Comparison of ENCODE assay signal across 26 mouse cellular contexts in genomic region chr7:80374280-80374679, GRCm38 (mm10). TPM values are rescaled to one million over a fixed set of nuclear protein-coding genes. Genes with fewer than 3 reads are reported as not detected.
DNase-seq lines count a peak whose midpoint lies in the region; ATAC-seq and TF ChIP-seq lines count a peak whose summit lies in the region.
"Had no signal": no experiment of that assay in that cellular context is flagged by ENCODE, and none has a peak within 500 bp of the region (broad histone marks: within the 10 kb centered on the region; RNA-seq: fewer than 3 reads in every experiment).

No protein-coding gene starts in this region.

- no peak for TF ChIP-seq CTCF in thymus, adult 2 months (IDR thresholded peaks at IDR 0.05; ENCODE audit: borderline replicate concordance, control insufficient read depth, extremely low read depth, insufficient read depth, low read length, poor library complexity)

- ATAC-seq in limb, embryonic 15.5 days (ENCODE audit: insufficient number of reproducible peaks, low FRiP score, low TSS enrichment, low read depth), result no peak
- ATAC-seq: forebrain, embryonic 13.5 days; hindbrain, embryonic 16.5 days; liver, embryonic 12.5 days; lung, postnatal 0 days had no signal

- H3K4me2 ChIP-seq in limb, embryonic 15.5 days, result no peak overlapping the region
- H3K4me2 ChIP-seq: embryonic facial prominence, embryonic 15.5 days; forebrain, embryonic 13.5 days; heart, embryonic 11.5 days; limb, embryonic 12.5 days; liver, embryonic 12.5 days had no signal

- no peak overlapping the region for H3K4me3 ChIP-seq in limb, embryonic 15.5 days
- no peak overlapping the region for H3K4me3 ChIP-seq in limb, embryonic 10.5 days
- no peak overlapping the region for H3K4me3 ChIP-seq in thymus, adult 2 months (ENCODE audit: control insufficient read depth, insufficient read depth, low read length)
- H3K4me3 ChIP-seq: embryonic facial prominence, embryonic 10.5 days; embryonic facial prominence, embryonic 15.5 days; forebrain, embryonic 13.5 days; limb, embryonic 12.5 days; liver, embryonic 12.5 days had no signal

- H3K9me3 ChIP-seq in limb, embryonic 15.5 days, result no peaks in the 10 kb centered on the region
- H3K9me3 ChIP-seq in limb, embryonic 10.5 days (replicated peaks), result no peaks in the 10 kb centered on the region
- H3K9me3 ChIP-seq: embryonic facial prominence, embryonic 10.5 days; embryonic facial prominence, embryonic 15.5 days; forebrain, embryonic 13.5 days; limb, embryonic 12.5 days; liver, embryonic 12.5 days had no signal

- H3K27ac ChIP-seq in limb, embryonic 15.5 days, result no peak overlapping the region
- no peak overlapping the region for H3K27ac ChIP-seq in limb, embryonic 10.5 days
- peak overlapping the region; percentile 54 for H3K27ac ChIP-seq in thymus, adult 2 months (ENCODE audit: control insufficient read depth, insufficient read depth, low read length)
- H3K27ac ChIP-seq: embryonic facial prominence, embryonic 10.5 days; embryonic facial prominence, embryonic 15.5 days; forebrain, embryonic 13.5 days; limb, embryonic 12.5 days; liver, embryonic 12.5 days had no signal

- H3K9ac ChIP-seq in limb, embryonic 15.5 days, result peak overlapping the region; percentile 1; the same call in 1 of the 2 replicates
- H3K9ac ChIP-seq: embryonic facial prominence, embryonic 15.5 days; forebrain, embryonic 13.5 days; limb, embryonic 12.5 days; liver, embryonic 12.5 days had no signal

- WGBS in limb, embryonic 15.5 days, result 45% methylated on average over 3 of the region's 3 CpGs
- WGBS in limb, embryonic 10.5 days, result 70% methylated on average over 3 of the region's 3 CpGs
- 36% methylated on average over 3 of the region's 3 CpGs for WGBS in thymus, adult 2 months

- H3K36me3 ChIP-seq in limb, embryonic 15.5 days, result peaks cover 8% of the 10 kb centered on the region; the same call in 1 of the 2 replicates
- peaks cover 4% of the 10 kb centered on the region; the same call in 1 of the 2 replicates for H3K36me3 ChIP-seq in limb, embryonic 10.5 days
- H3K36me3 ChIP-seq in thymus, adult 2 months (ENCODE audit: control insufficient read depth, insufficient read depth, low read length), result no peaks in the 10 kb centered on the region

- no peaks in the 10 kb centered on the region for H3K27me3 ChIP-seq in limb, embryonic 15.5 days
- no peaks in the 10 kb centered on the region for H3K27me3 ChIP-seq in limb, embryonic 10.5 days (ENCODE audit: low read depth, poor library complexity, severe bottlenecking)
- no peaks in the 10 kb centered on the region for H3K27me3 ChIP-seq in thymus, adult 2 months (ENCODE audit: control insufficient read depth, insufficient read depth, low read length)
- H3K27me3 ChIP-seq: embryonic facial prominence, embryonic 15.5 days; forebrain, embryonic 13.5 days; limb, embryonic 12.5 days had no signal

- no peak for TF ChIP-seq POLR2A in thymus, adult 2 months (IDR thresholded peaks at IDR 0.05; ENCODE audit: control insufficient read depth, extremely low read depth, insufficient read depth, low read length, poor library complexity)

- peaks cover 13% of the 10 kb centered on the region for H3K4me1 ChIP-seq in limb, embryonic 15.5 days
- H3K4me1 ChIP-seq in limb, embryonic 10.5 days, result peaks cover 16% of the 10 kb centered on the region
- H3K4me1 ChIP-seq in thymus, adult 2 months (replicated peaks; ENCODE audit: control insufficient read depth, insufficient read depth, low read length), result peaks cover 47% of the 10 kb centered on the region

- DNase-seq in adrenal gland, postnatal 14 days, result peak; percentile 3
- DNase-seq in adrenal gland, adult 8-10 months, result no peak
- DNase-seq in limb, embryonic 10.5 days (ENCODE audit: low spot score), result no peak
- DNase-seq in thymus, adult 2 months, result no peak
- no peak for DNase-seq in thymus, postnatal 4 days
- no peak for DNase-seq in cerebellum, postnatal 25 days
- DNase-seq: adrenal gland, postnatal 36 days; cerebellum, adult 2 months; cerebellum, postnatal 14 days; gastrocnemius, postnatal 14 days; heart, postnatal 14 days; kidney, adult 8-10 months; kidney, postnatal 10 days; layer of hippocampus, postnatal 36 days; lung, adult 18-20 months; lung, postnatal 4 days; right cerebral cortex, adult 18-20 months had no signal

RNA-seq across cellular contexts. Expression of gene Man2a2, which starts 3.1 kb away (rescaled TPM):
- total RNA-seq in adrenal gland, postnatal 14 days (2021), result 61.4 and 82.8 TPM in 2 replicates
- 100 to 1,000 TPM in 3 of 4 experiments, 10 to 100 TPM in 1; 92.4 to 158 (median 132) TPM for total RNA-seq in adrenal gland, adult 8-10 months (2022)
- 15.7 and 17.6 TPM in 2 replicates for polyA plus RNA-seq in limb, embryonic 15.5 days (2015; fragmentation: Nextera tagmentation; extraction: Ambion mirVana)
- polyA plus RNA-seq in limb, embryonic 10.5 days (2016; fragmentation: Nextera tagmentation; extraction: Ambion mirVana), result 19.7 and 23.1 TPM in 2 replicates
- 188 and 213 TPM in 2 replicates for polyA plus RNA-seq in thymus, adult 2 months (2012; rRNA removed)

RNA-seq across cellular contexts. Expression of gene Fes, which starts 13.5 kb away (rescaled TPM):
- 12.8 and 13.0 TPM in 2 replicates for total RNA-seq in adrenal gland, postnatal 14 days (2021)
- 10 to 100 TPM in 3 of 4 experiments, 1 to 10 TPM in 1; 7.1 to 20.3 (median 15.2) TPM for total RNA-seq in adrenal gland, adult 8-10 months (2022)
- polyA plus RNA-seq in limb, embryonic 15.5 days (2015; fragmentation: Nextera tagmentation; extraction: Ambion mirVana), result 14.8 and 15.8 TPM in 2 replicates
- 7.6 and 13.2 TPM in 2 replicates for polyA plus RNA-seq in limb, embryonic 10.5 days (2016; fragmentation: Nextera tagmentation; extraction: Ambion mirVana)
- 21.6 and 27.3 TPM in 2 replicates for polyA plus RNA-seq in thymus, adult 2 months (2012; rRNA removed)

RNA-seq across cellular contexts. Expression of gene Furin, which starts 31.0 kb away (rescaled TPM):
- 138 and 140 TPM in 2 replicates for total RNA-seq in adrenal gland, postnatal 14 days (2021)
- total RNA-seq in adrenal gland, adult 8-10 months (2022), result 100 to 1,000 TPM; 153 to 192 (median 166) TPM
- polyA plus RNA-seq in limb, embryonic 15.5 days (2015; fragmentation: Nextera tagmentation; extraction: Ambion mirVana), result 12.8 and 13.7 TPM in 2 replicates
- 8.8 and 9.4 TPM in 2 replicates for polyA plus RNA-seq in limb, embryonic 10.5 days (2016; fragmentation: Nextera tagmentation; extraction: Ambion mirVana)
- 56.4 and 62.9 TPM in 2 replicates for polyA plus RNA-seq in thymus, adult 2 months (2012; rRNA removed)

RNA-seq across cellular contexts. Expression of gene Hddc3, which starts 31.4 kb away (rescaled TPM):
- 35.1 and 44.2 TPM in 2 replicates for total RNA-seq in adrenal gland, postnatal 14 days (2021)
- 10 to 100 TPM; 29.7 to 43.1 (median 35.4) TPM for total RNA-seq in adrenal gland, adult 8-10 months (2022)
- polyA plus RNA-seq in limb, embryonic 15.5 days (2015; fragmentation: Nextera tagmentation; extraction: Ambion mirVana), result 18.4 and 19.4 TPM in 2 replicates
- 21.0 and 25.6 TPM in 2 replicates for polyA plus RNA-seq in limb, embryonic 10.5 days (2016; fragmentation: Nextera tagmentation; extraction: Ambion mirVana)
- polyA plus RNA-seq in thymus, adult 2 months (2012; rRNA removed), result 22.9 and 24.9 TPM in 2 replicates

RNA-seq across cellular contexts. Expression of gene Unc45a, which starts 33.5 kb away (rescaled TPM):
- total RNA-seq in adrenal gland, postnatal 14 days (2021), result 52.5 and 59.0 TPM in 2 replicates
- 10 to 100 TPM; 73.1 to 85.4 (median 80.7) TPM for total RNA-seq in adrenal gland, adult 8-10 months (2022)
- polyA plus RNA-seq in limb, embryonic 15.5 days (2015; fragmentation: Nextera tagmentation; extraction: Ambion mirVana), result 51.4 and 51.7 TPM in 2 replicates
- polyA plus RNA-seq in limb, embryonic 10.5 days (2016; fragmentation: Nextera tagmentation; extraction: Ambion mirVana), result 51.8 and 53.3 TPM in 2 replicates
- 97.7 and 105 TPM in 2 replicates for polyA plus RNA-seq in thymus, adult 2 months (2012; rRNA removed)
